Mouse (Mus musculus): Measurements from ENCODE around the gene Slc17a3.

Gene Slc17a3

GRCm38 (mm10) chr13:23839308-23839707, at the start of gene Slc17a3:
Gene Slc17a3, plus strand, starts transcription at chr13:23839434.
- DNase-seq = no peak

- DNase-seq = peak; percentile 75 to 83
These were observed 46.7 kb upstream of the Slc17a3 start for GRCm38 (mm10) chr13:23792520-23792919.

DNA sequence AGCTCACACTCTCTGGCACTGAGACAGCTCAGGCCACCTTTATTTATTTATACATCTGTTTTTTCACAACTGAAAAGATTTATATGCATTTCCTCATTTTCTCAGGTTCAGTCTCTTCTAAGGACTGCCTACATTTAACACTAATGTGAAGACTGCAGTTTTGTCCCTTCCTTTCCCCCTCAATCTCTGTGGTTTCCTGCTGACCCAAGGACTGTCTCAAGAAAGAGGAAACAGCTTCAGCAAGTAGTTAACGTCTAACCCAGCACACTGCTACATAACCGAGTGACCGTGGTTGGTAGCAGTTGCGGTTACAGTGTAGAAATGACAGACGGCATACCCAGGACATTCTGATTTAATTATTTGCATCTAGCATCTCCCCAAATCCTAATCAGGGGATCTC, 39.8 kb upstream of the Slc17a3 start:
- DNase-seq = no peak

- no peak for DNase-seq
These were observed 34.7 kb upstream of the Slc17a3 start for GRCm38 (mm10) chr13:23804532-23804931.

DNA sequence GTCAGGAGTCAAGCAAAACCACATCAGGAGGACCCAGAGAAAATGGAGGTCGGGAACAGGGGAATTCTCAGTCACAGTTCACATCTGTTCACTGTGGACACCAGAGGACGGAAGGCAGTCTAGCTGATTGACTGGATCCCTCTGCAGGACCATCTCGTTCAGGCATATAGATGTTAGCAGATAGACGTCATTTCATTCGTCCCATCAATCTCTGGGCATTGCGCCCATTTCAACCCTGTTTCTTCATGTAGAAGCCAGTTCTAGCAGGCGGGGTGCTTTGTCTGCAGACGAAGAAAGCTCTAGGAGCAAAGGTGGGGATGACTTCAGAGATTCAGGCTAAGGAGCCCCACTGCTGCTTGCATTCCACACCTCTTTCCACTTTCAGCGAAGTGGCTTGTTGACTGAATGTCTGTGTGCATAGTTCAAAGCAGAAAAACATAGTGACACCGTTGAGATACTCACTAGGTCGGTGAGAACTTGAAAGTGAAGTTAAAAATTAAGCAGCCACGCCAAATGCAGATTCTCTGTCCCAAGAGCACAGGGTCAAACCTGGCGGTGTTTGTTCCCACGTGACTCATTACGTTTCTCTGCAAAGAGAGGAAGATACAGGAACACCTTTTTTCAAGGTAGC, 32.7 kb upstream of the Slc17a3 start, which contains the start of gene Slc17a2:
Gene Slc17a2, plus strand, starts transcription at position 572 of the 631 bp plus-strand sequence.
- peak; percentile 3 to 9 for DNase-seq

- no peak for DNase-seq
These were observed 23.1 kb upstream of the Slc17a3 start for GRCm38 (mm10) chr13:23816148-23816547.

DNA sequence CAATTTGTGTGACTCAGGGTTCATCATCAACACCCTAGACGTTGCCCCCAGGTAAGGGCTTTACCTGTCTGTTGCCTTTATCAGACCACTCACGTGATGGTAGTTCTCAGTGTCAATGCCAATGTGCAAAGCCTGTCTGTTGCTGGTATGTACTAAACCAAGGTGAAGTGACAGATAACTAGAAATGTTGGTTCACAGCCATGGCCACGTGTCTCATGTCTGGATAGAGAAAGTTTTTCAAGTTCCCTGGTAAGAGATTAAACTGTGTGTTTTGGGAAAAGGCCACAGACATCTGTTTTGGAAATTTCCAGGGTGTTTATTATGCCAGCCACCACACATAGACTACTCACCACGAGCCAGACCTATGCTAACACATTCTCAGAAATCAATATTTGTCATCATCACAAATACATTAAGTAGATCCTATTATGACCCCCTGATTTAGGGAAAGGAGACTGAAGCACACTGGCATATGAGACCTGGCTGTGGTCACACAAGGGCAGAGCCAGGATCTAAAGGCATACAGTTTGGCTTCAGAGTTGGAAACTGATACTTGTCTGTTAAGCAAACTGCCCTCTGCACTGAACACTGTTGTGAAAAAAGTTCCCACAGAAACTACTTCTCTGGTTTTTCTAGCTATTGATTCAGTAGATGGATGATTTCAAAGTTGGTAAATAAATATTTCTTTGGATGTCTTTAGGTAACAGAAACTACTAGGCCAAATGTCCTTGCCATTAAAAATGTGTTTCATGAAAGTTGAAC, 18.9 kb upstream of the Slc17a3 start:
- DNase-seq = no peak

DNA sequence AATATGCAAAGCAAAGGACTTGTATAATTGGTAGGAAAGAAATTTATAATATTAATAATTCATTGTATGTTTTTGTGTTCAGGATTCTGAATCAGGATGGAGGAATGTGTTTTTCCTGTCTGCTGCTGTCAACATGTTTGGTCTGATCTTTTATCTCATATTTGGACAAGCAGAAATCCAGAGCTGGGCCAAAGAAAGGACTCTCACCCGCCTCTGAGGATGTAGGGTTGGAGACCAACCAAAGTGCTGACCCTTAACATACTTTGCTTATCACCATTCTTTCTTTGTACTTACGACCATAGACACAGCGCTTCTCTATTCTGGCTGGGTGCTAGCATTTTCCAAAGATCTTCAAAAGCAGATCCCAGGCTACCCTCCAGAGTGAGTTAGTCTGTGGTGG, 17.0 kb upstream of the Slc17a3 start:
- DNase-seq = no peak

DNA sequence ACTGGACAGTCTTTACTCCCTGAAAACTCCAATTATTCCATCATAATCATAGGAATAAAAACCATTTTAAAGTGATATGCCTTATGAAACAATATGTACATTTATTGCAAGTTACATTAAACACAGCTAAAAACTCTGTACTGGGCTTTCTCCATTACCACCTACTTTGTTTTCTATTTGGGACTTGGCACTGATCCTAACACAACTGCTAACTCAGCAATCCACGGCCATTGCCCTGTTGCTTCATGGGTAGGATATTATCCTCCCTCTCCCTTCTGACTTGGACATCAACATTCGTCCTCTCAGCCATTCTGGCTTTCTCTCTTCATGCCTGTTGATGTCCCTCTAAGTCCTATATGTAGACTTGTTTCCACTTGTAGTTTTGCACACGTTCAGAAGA, 12.6 kb upstream of the Slc17a3 start:
- DNase-seq = no peak

- DNase-seq = peak; percentile 53 to 65
These were observed 6.2 kb upstream of the Slc17a3 start for GRCm38 (mm10) chr13:23833053-23833452.

DNA sequence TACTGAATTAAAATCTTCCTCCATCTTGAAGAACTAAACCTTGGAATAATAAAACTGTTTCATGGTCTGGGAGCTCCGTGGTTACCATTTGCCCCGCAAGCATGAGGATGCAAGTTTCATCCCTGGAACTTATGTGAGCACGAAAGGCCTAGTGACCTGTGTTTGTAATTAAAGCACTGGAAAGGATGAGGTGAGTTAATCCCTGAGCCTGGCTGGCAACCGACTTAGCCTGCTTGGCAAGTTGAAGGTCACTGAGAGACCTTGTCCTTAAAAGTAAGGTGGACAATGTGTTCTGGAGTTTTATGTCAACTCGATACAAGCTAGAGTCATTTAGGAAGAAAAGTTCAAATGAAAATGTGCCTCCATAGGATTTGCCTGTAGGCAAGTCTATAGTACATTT, 4.4 kb upstream of the Slc17a3 start:
- DNase-seq = no peak

DNA sequence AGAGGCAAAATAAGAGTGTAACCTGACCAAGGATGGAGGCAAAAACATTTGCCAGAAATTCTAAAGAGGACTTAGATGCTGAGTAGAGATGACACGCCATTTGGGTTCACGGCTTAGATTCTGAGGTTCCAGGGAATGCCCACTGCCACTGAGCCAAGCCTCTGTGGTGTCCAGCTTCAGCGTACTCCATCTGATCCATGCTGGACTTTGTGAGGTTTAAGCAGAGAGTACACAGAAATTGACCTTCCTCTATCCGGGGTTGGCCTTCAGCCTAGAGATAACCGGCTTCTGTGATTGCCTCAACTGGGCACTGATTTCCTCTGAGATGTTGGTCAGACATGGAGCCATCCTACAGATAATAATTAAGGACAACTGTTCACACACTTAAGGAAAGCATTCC, 2.6 kb upstream of the Slc17a3 start:
- no peak for DNase-seq

GRCm38 (mm10) chr13:23845851-23846250, 6.6 kb downstream of the Slc17a3 start:
- DNase-seq = no peak

DNA sequence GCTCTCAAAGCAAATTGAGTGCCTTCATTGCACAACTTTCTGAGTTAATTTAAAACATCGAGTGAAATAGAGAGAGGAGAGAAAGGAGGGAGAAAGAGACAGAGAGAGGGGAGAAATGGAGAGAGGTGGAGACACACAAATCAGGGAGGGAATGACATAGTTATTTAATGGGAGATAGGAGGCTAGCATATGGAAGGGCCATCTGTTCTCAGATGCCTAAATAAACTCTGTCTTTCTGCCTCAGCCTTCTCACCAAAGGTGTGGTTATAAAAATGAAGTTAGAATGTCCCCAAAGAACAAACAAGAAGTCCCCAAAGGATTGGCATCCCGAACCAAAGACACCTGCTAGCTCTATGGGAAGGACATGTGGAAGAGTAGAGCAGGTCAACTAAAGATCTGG, 10.1 kb downstream of the Slc17a3 start:
- DNase-seq = no peak

- no peak for DNase-seq
These were observed 17.2 kb downstream of the Slc17a3 start for GRCm38 (mm10) chr13:23856401-23856800.

- DNase-seq = no peak
These were observed 22.6 kb downstream of the Slc17a3 start for GRCm38 (mm10) chr13:23861815-23862214.

DNA sequence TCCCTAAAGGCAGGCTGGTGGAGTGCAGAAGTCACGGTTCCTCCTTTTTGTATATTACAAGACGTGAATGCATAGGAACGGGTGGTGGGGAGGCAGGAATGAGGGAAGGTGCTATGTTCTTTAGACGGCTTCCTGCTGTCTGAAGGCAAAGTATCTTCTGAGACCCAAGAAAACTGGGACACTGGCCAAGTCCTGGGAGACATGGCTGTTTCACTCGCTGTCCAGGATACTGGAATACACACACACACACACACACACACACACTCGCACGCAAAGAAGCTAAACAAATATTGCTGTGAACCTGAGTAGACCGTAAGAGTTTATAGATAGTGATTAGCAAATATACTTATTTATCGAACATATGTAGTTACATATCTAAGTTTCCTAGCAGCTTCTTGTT, 25.5 kb downstream of the Slc17a3 start:
- DNase-seq = peak; percentile 5 to 15

DNA sequence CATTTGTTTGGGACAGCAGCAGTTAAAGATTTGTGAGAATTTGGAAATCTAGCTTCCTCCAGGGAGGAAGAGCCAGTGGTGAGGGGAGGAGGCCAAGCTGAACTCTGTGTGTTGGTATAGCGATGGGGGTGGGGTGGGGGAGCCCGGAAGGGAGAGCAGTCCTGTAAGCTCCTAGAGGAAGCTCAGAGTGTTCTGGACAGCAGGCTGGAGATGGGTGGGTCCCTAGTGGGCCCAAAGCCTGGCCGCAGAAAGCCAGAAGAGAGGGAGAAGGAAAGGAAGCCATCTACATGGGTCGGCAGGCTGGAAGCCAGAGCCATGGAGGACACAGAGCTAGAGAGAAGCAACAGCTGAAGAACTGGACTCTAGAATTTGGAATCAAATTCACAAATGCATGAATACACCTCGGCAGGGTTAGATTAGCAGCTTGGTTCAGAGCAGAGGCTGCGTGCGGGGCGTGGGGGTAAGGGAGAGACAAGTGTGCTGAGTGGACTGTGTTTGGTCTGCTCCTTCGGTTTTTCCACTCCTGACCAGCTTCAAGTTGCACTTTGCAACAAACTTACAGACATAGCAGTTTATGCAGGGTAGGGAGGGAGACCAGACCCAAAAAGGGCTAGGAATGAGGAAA, 27.0 kb downstream of the Slc17a3 start:
- no peak for DNase-seq

- peak; percentile 3 for DNase-seq
These were observed 27.8 kb downstream of the Slc17a3 start for GRCm38 (mm10) chr13:23867000-23867399.

DNA sequence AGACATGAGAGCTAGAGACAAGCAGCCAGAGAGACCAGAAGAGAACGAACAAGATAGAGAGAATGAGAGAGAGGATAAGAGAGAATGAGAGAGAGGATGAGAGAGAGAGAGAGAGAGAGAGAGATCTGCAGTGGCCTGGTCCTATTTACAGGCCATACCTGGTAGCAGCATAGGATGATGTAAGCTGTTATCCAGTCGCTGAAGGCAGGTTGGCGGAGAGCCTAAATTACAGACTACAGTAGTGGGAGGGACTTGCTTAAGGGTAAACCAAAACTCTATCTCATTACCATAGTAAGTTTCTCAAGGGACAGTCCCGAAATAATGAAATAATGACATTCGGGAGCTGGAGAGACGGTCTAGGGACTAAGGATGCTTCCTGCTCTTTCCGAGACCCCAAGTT, 28.2 kb downstream of the Slc17a3 start, which contains the start of gene Slc17a1:
Gene Slc17a1, plus strand, starts transcription at position 346 of the 400 bp plus-strand sequence.
- peak in 1 of 2 experiments; percentile 5 for DNase-seq

GRCm38 (mm10) chr13:23868790-23869533, 29.7 kb downstream of the Slc17a3 start:
- no peak for DNase-seq

GRCm38 (mm10) chr13:23869996-23870395, 30.8 kb downstream of the Slc17a3 start:
- DNase-seq = no peak

- DNase-seq = no peak
These were observed 33.9 kb downstream of the Slc17a3 start for GRCm38 (mm10) chr13:23873141-23873540.

Data from cerebellum, postnatal 10 days (tissue).